In the genomic region with DNA sequence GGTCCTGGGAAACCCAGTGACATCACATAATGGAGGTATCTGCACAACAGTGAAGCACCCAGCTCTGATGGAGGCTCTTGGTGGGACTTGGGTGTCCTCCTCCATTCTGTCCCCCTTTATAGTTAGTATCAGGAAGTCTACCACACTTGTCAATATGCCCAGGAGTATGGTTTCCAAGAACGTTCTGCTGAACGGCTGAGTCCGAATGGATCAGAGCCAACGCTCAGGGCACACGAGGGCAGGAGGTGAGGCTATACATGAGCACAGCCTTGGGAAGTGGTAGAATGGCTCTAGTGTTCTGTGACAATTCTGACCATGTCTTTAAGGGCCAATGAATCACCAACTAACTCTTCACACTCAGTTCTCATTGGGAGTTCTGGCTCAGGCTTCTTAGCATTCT, we compare ENCODE assay signal across 16 mouse cellular contexts. TPM values are rescaled to one million over a fixed set of nuclear protein-coding genes. Genes with fewer than 3 reads are reported as not detected.
DNase-seq lines count a peak whose midpoint lies in the region; ATAC-seq and TF ChIP-seq lines count a peak whose summit lies in the region.
"Had no signal": no experiment of that assay in that cellular context is flagged by ENCODE, and none has a peak within 500 bp of the region (broad histone marks: within the 10 kb centered on the region; RNA-seq: fewer than 3 reads in every experiment).

No protein-coding gene starts in this region.

- peaks cover 12% of the 10 kb centered on the region; the same call in 1 of the 2 replicates for H3K4me1 ChIP-seq in kidney, adult 2 months (ENCODE audit: control insufficient read depth, insufficient read depth, low read length)
- no peaks in the 10 kb centered on the region for H3K4me1 ChIP-seq in kidney, embryonic 15.5 days
- H3K4me1 ChIP-seq in brown adipose tissue, adult 24 weeks (ENCODE audit: control insufficient read depth, insufficient read depth, insufficient read length, low read length), result peaks cover 6% of the 10 kb centered on the region
- H3K4me1 ChIP-seq in small intestine, adult 2 months (ENCODE audit: control insufficient read depth, insufficient read depth, insufficient read length, low read length), result peaks cover 8% of the 10 kb centered on the region; the same call in 1 of the 2 replicates
- H3K4me1 ChIP-seq: heart, embryonic 10.5 days had no signal

- H3K27me3 ChIP-seq in kidney, adult 2 months (replicated peaks; ENCODE audit: control insufficient read depth, insufficient read depth, low read length), result no peaks in the 10 kb centered on the region
- H3K27me3 ChIP-seq in kidney, embryonic 15.5 days, result no peaks in the 10 kb centered on the region
- H3K27me3 ChIP-seq in small intestine, adult 2 months (ENCODE audit: control insufficient read depth, insufficient read depth, low read length), result no peaks in the 10 kb centered on the region
- H3K27me3 ChIP-seq: embryonic facial prominence, embryonic 12.5 days; forebrain, embryonic 15.5 days; hindbrain, embryonic 13.5 days had no signal

- 51% methylated on average over 5 of the region's 5 CpGs for WGBS in kidney, adult 2 months
- 92% methylated on average over 5 of the region's 5 CpGs for WGBS in kidney, embryonic 15.5 days
- WGBS in small intestine, adult 2 months, result 40% methylated on average over 5 of the region's 5 CpGs

- peak; percentile 36 for DNase-seq in gastrocnemius, adult 18-20 months (ENCODE audit: low spot score)
- no peak for DNase-seq in gastrocnemius, adult 8-10 months (ENCODE audit: low spot score in 2 of 2)
- DNase-seq in kidney, adult 2 months, result peak; percentile 83
- DNase-seq: cerebellum, adult 11-12 months; cerebellum, adult 9-10 months; cerebellum, postnatal 25 days; gastrocnemius, postnatal 25 days; heart, adult 18-20 months had no signal

- no peak for TF ChIP-seq CTCF in kidney, adult 2 months (conservative IDR thresholded peaks at IDR 0.05; ENCODE audit: insufficient read depth, insufficient read length, low read depth, low read length)
- TF ChIP-seq CTCF in small intestine, adult 2 months (IDR thresholded peaks at IDR 0.05; ENCODE audit: extremely low read depth, insufficient read length, insufficient replicate concordance, low read depth, low read length), result no peak

- H3K9me3 ChIP-seq in kidney, embryonic 15.5 days (replicated peaks), result no peaks in the 10 kb centered on the region
- H3K9me3 ChIP-seq: embryonic facial prominence, embryonic 12.5 days; forebrain, embryonic 15.5 days; heart, embryonic 10.5 days; hindbrain, embryonic 13.5 days had no signal

- H3K4me2 ChIP-seq in kidney, embryonic 15.5 days, result no peak overlapping the region
- H3K4me2 ChIP-seq: embryonic facial prominence, embryonic 12.5 days; forebrain, embryonic 15.5 days; hindbrain, embryonic 13.5 days had no signal

- H3K9ac ChIP-seq in kidney, embryonic 15.5 days, result no peak overlapping the region
- H3K9ac ChIP-seq: embryonic facial prominence, embryonic 12.5 days; forebrain, embryonic 15.5 days; hindbrain, embryonic 13.5 days had no signal

- peak overlapping the region; percentile 74 for H3K27ac ChIP-seq in kidney, adult 2 months (ENCODE audit: insufficient read depth, low read depth, low read length)
- no peak overlapping the region for H3K27ac ChIP-seq in kidney, embryonic 15.5 days
- peak overlapping the region; percentile 62 for H3K27ac ChIP-seq in brown adipose tissue, adult 24 weeks (replicated peaks; ENCODE audit: low read depth, low read length)
- H3K27ac ChIP-seq in small intestine, adult 2 months (ENCODE audit: insufficient read depth, low read depth, low read length), result peak overlapping the region; percentile 43; the same call in 1 of the 2 replicates
- H3K27ac ChIP-seq: embryonic facial prominence, embryonic 12.5 days; forebrain, embryonic 15.5 days; heart, embryonic 10.5 days; hindbrain, embryonic 13.5 days; hindbrain, postnatal 0 days had no signal

- H3K36me3 ChIP-seq in kidney, adult 2 months (ENCODE audit: control insufficient read depth, insufficient read depth, low read length), result peaks cover 1% of the 10 kb centered on the region; the same call in 1 of the 2 replicates
- no peaks in the 10 kb centered on the region for H3K36me3 ChIP-seq in kidney, embryonic 15.5 days
- no peaks in the 10 kb centered on the region for H3K36me3 ChIP-seq in small intestine, adult 2 months (ENCODE audit: control insufficient read depth, insufficient read depth, low read length)
- H3K36me3 ChIP-seq: embryonic facial prominence, embryonic 12.5 days; forebrain, embryonic 15.5 days; hindbrain, embryonic 13.5 days had no signal

- no peak for TF ChIP-seq POLR2A in kidney, adult 2 months (IDR thresholded peaks at IDR 0.05; ENCODE audit: low read depth, low read length)
- TF ChIP-seq POLR2A in small intestine, adult 2 months (IDR thresholded peaks at IDR 0.05; ENCODE audit: low read depth, low read length), result no peak

- no peak for ATAC-seq in kidney, embryonic 15.5 days (replicated peaks; ENCODE audit: low FRiP score)
- ATAC-seq: forebrain, embryonic 15.5 days; hindbrain, postnatal 0 days had no signal

- H3K4me3 ChIP-seq in kidney, adult 2 months (ENCODE audit: insufficient read depth, low read depth, low read length), result no peak overlapping the region
- no peak overlapping the region for H3K4me3 ChIP-seq in kidney, embryonic 15.5 days (replicated peaks)
- H3K4me3 ChIP-seq in brown adipose tissue, adult 24 weeks (ENCODE audit: insufficient read depth, low read depth, low read length), result no peak overlapping the region
- no peak overlapping the region for H3K4me3 ChIP-seq in small intestine, adult 2 months (ENCODE audit: low read depth, low read length)
- H3K4me3 ChIP-seq: embryonic facial prominence, embryonic 12.5 days; forebrain, embryonic 15.5 days; heart, embryonic 10.5 days; hindbrain, embryonic 13.5 days had no signal

RNA-seq across cellular contexts. Expression of a gene that starts 47.8 kb away (rescaled TPM):
- 1 to 10 TPM; 6.6 to 8.0 TPM for total RNA-seq in gastrocnemius, adult 18-20 months (2021)
- total RNA-seq in gastrocnemius, adult 8-10 months (2022), result 10 to 100 TPM in 2 of 4 experiments, 1 to 10 TPM in 2; 8.4 to 14.1 (median 10.2) TPM
- polyA plus RNA-seq in kidney, adult 2 months (2012; rRNA removed), result 36.5 and 39.7 TPM in 2 replicates
- polyA plus RNA-seq in kidney, embryonic 15.5 days (2015; fragmentation: Nextera tagmentation; extraction: Ambion mirVana), result 1.9 and 2.9 TPM in 2 replicates
- 12.9 and 32.9 TPM in 2 replicates for polyA plus RNA-seq in brown adipose tissue, adult 24 weeks (2012; ENCODE audit: insufficient read depth, insufficient read length, missing spikeins)
- polyA plus RNA-seq in small intestine, adult 2 months (2012; rRNA removed), result 0.41 and 1.8 TPM in 2 replicates

Comparison
In these comparisons a context has a peak if more than half of its experiments do, and no peak if none do; other contexts are left out.
1. DNase-seq: peak in gastrocnemius, adult 18-20 months (single experiment) and kidney, adult 2 months (single experiment); none in gastrocnemius, adult 8-10 months (0 of 2).